Mouse (Mus musculus) olfactory bulb, adult 2 months (tissue): ENCODE measurements around the gene Gm37419. TPM values are rescaled to one million over a fixed set of nuclear protein-coding genes. Genes with fewer than 3 reads are reported as not detected.

Experiments
- H3K27ac ChIP-seq: fragments of 200-500 bp; 2 replicates; pipeline ENCODE4 v1.5.1; 2012; ENCODE audit warnings: low read depth, low read length; ENCODE audit not compliant: insufficient read depth
- H3K4me1 ChIP-seq: fragments of 200-500 bp; 2 replicates; pipeline ENCODE4 v1.6.1; 2012; ENCODE audit warnings: low read length; ENCODE audit not compliant: control insufficient read depth, insufficient read depth
- H3K4me3 ChIP-seq: fragments of 200-500 bp; 2 replicates; pipeline ENCODE4 v1.5.1; 2012; ENCODE audit warnings: mild to moderate bottlenecking, low read depth, low read length, moderate library complexity; ENCODE audit not compliant: insufficient read depth
- CTCF ChIP-seq: fragments of 200-500 bp; IDR thresholded peaks from 2 replicates; pipeline ENCODE4 v1.5.1; 2012; ENCODE audit warnings: low read depth, mild to moderate bottlenecking, low read length, moderate library complexity; ENCODE audit not compliant: insufficient read depth
- POLR2A ChIP-seq: fragments of 200-500 bp; IDR thresholded peaks from 2 replicates; pipeline ENCODE4 v1.6.1; 2012; ENCODE audit warnings: mild to moderate bottlenecking, low read depth, low read length, moderate library complexity; ENCODE audit not compliant: insufficient read depth
- WGBS: fragments of 180-500 bp; shearing (Covaris S2); methylation state at CpG from one replicate; pipeline ENCODE4 v1.1.7; 2018; 5-methylcytosine and 5-hydroxymethylcytosine counted together
- polyA plus RNA-seq: library from polyadenylated mRNA; stranded (reverse); fragments of >200 nt; gene quantifications from 2 replicates; pipeline ENCODE4 v1.2.4, GENCODE M21; 2012; ENCODE audit warnings: low replicate concordance; ENCODE audit not compliant: missing spikeins, insufficient read depth, insufficient read length

Gm37419 gene
- polyA plus RNA-seq, 1 experiment, result not detected

- Histone ChIP-seq H3K27ac (no peak overlapping the region), H3K4me1 (0 out of 2 replicates have a peak, but pooled peaks cover 5% of the 10 kb centered on the region), H3K4me3 (no peak overlapping the region)
- TF ChIP-seq CTCF, result no peak
- no peak for TF ChIP-seq POLR2A
- WGBS, result 95% methylated on average over 6 of the region's 6 CpGs
Measured at GRCm38 (mm10) chr16:23997912-23998311, 9.6 kb downstream of the Gm37419 start.

GRCm38 (mm10) chr16:24005928-24006327 lies 17.6 kb downstream of the Gm37419 start:
- Histone ChIP-seq H3K4me3 (no peak overlapping the region), H3K4me1 (no peaks in the 10 kb centered on the region), H3K27ac (no peak overlapping the region)
- WGBS, result 77% methylated on average over 8 of the region's 8 CpGs
- TF ChIP-seq POLR2A (no peak), CTCF (no peak)

- WGBS, result 97% methylated on average over 2 of the region's 2 CpGs
- Histone ChIP-seq H3K4me1 (no peaks in the 10 kb centered on the region), H3K27ac (no peak overlapping the region), H3K4me3 (no peak overlapping the region)
- TF ChIP-seq POLR2A (no peak), CTCF (no peak)
Measured at GRCm38 (mm10) chr16:24009891-24010290, 21.6 kb downstream of the Gm37419 start.

GRCm38 (mm10) chr16:24011306-24011705 lies 23.0 kb downstream of the Gm37419 start:
- no peak overlapping the region for H3K27ac ChIP-seq
- no peak for TF ChIP-seq CTCF
- TF ChIP-seq POLR2A, result no peak
- no peak overlapping the region for H3K4me3 ChIP-seq
- 68% methylated on average over 3 of the region's 3 CpGs for whole genome bisulfite sequencing
- H3K4me1 ChIP-seq, result no peaks in the 10 kb centered on the region

- WGBS, result 65% methylated on average over 3 of the region's 3 CpGs
- no peaks in the 10 kb centered on the region for H3K4me1 ChIP-seq
- no peak overlapping the region for H3K27ac ChIP-seq
- TF ChIP-seq POLR2A, result no peak
- no peak overlapping the region for H3K4me3 ChIP-seq
Measured at GRCm38 (mm10) chr16:24012066-24012465, 23.8 kb downstream of the Gm37419 start.

- H3K4me1 ChIP-seq, result no peaks in the 10 kb centered on the region
- 97% methylated on average over 3 of the region's 3 CpGs for WGBS
- no peak for TF ChIP-seq CTCF
- TF ChIP-seq POLR2A, result no peak
Measured at GRCm38 (mm10) chr16:24014378-24014777, 26.1 kb downstream of the Gm37419 start.

GRCm38 (mm10) chr16:24016273-24016672 lies 28.0 kb downstream of the Gm37419 start:
- no peak overlapping the region for H3K27ac ChIP-seq
- H3K4me1 ChIP-seq, result no peaks in the 10 kb centered on the region
- TF ChIP-seq CTCF, result no peak
- TF ChIP-seq POLR2A, result no peak
- no peak overlapping the region for H3K4me3 ChIP-seq
- WGBS, result 65% methylated on average over 6 of the region's 6 CpGs

More at GRCm38 (mm10) chr16:24014378-24014777, 26.1 kb downstream of the Gm37419 start:
- Histone ChIP-seq H3K4me3 (no peak overlapping the region), H3K27ac (no peak overlapping the region)

- Histone ChIP-seq H3K4me3 (no peak overlapping the region), H3K27ac (no peak overlapping the region), H3K4me1 (no peaks in the 10 kb centered on the region)
- TF ChIP-seq CTCF, result no peak
- TF ChIP-seq POLR2A, result no peak
- WGBS, result 91% methylated on average over 5 of the region's 5 CpGs
Measured at GRCm38 (mm10) chr16:24016742-24017141, 28.5 kb downstream of the Gm37419 start.

- Histone ChIP-seq H3K4me1 (no peaks in the 10 kb centered on the region), H3K27ac (no peak overlapping the region), H3K4me3 (no peak overlapping the region)
- 75% methylated on average over 1 of the region's 1 CpGs for WGBS
- TF ChIP-seq CTCF (no peak), POLR2A (no peak)
Measured at GRCm38 (mm10) chr16:24021722-24022121, 33.4 kb downstream of the Gm37419 start.

GRCm38 (mm10) chr16:24022605-24023004 lies 34.3 kb downstream of the Gm37419 start:
- WGBS, result 95% methylated on average over 4 of the region's 4 CpGs
- H3K27ac ChIP-seq, result no peak overlapping the region

More at GRCm38 (mm10) chr16:24022605-24023004, 34.3 kb downstream of the Gm37419 start:
- H3K4me3 ChIP-seq, result no peak overlapping the region
- H3K4me1 ChIP-seq, result no peaks in the 10 kb centered on the region
- TF ChIP-seq CTCF (no peak), POLR2A (no peak)
